Mouse (Mus musculus) MEL (cell line): ENCODE measurements at regions not wholly inside any gene's neighbourhood (a gene's known extent, or its start where the extent isn't known, plus 50 kb on each side); places are given as distances from the start of the nearest gene placed in this dataset.

ENCODE experiments used
- DNase-seq: peaks from one replicate; pipeline ENCODE4 v3.0.0; 2011; ENCODE audit warnings: low read depth, low spot score
- H3K27ac ChIP-seq: 2 replicates; pipeline ENCODE4 v1.5.1; 2012; ENCODE audit warnings: low read depth, mild to moderate bottlenecking, control low read depth, low read length, moderate library complexity; ENCODE audit not compliant: control insufficient read depth
- H3K27me3 ChIP-seq, 2 experiments: fragments of 150-350 bp in 1 of 2; sonication (generic) in 1 of 2; 2 replicates each; pipeline ENCODE4 v1.6.1; 2012; ENCODE audit warnings: low read length in 2 of 2, mild to moderate bottlenecking in 2 of 2, improper control_type of control experiment in 1 of 2, moderate library complexity in 1 of 2; ENCODE audit not compliant: insufficient read depth in 2 of 2, control insufficient read depth in 1 of 2
- H3K36me3 ChIP-seq, 2 experiments: 2 replicates each; pipeline ENCODE4 v1.6.1; 2012 to 2014; ENCODE audit warnings: low read length in 2 of 2, improper control_type of control experiment in 1 of 2, inconsistent platforms in 1 of 2, mild to moderate bottlenecking in 1 of 2; ENCODE audit not compliant: insufficient read depth in 2 of 2, control insufficient read depth in 1 of 2
- H3K4me1 ChIP-seq, 2 experiments: fragments of 150-350 bp in 1 of 2; sonication (generic) in 1 of 2; 2 replicates each; pipeline ENCODE4 v1.6.1; 2012; ENCODE audit warnings: low read length in 2 of 2, improper control_type of control experiment in 1 of 2, mild to moderate bottlenecking in 1 of 2; ENCODE audit not compliant: insufficient read depth in 2 of 2, control insufficient read depth in 1 of 2
- H3K4me3 ChIP-seq, 2 experiments: fragments of 150-350 bp in 1 of 2; sonication (generic) in 1 of 2; 2 replicates each; pipeline ENCODE4 v1.5.1; 2012; ENCODE audit warnings: low read depth in 2 of 2, low read length in 2 of 2, mild to moderate bottlenecking in 2 of 2, moderate library complexity in 2 of 2, control low read depth in 1 of 2, improper control_type of control experiment in 1 of 2; ENCODE audit not compliant: control insufficient read depth in 1 of 2, insufficient read depth in 1 of 2
- H3K79me2 ChIP-seq: 2 replicates; pipeline ENCODE4 v1.6.1; 2012; ENCODE audit warnings: mild to moderate bottlenecking, low read length, moderate library complexity; ENCODE audit not compliant: control insufficient read depth, poor library complexity, insufficient read depth
- H3K9ac ChIP-seq: 2 replicates; pipeline ENCODE4 v1.6.1; 2012; ENCODE audit warnings: low read depth, mild to moderate bottlenecking, control low read depth, low read length, moderate library complexity; ENCODE audit not compliant: control insufficient read depth, poor library complexity, severe bottlenecking
- H3K9me3 ChIP-seq: fragments of 150-350 bp; sonication (generic); replicated peaks from 2 replicates; pipeline ENCODE4 v1.6.1; 2012; ENCODE audit warnings: mild to moderate bottlenecking, low read length, improper control_type of control experiment, moderate library complexity; ENCODE audit not compliant: insufficient read depth
- BHLHE40 ChIP-seq: IDR thresholded peaks from 2 replicates; pipeline ENCODE4 v1.6.1; 2012; ENCODE audit warnings: low read depth, mild to moderate bottlenecking, inconsistent platforms, low read length, improper control_type of control experiment, borderline replicate concordance
- CHD2 ChIP-seq: IDR thresholded peaks from 2 replicates; pipeline ENCODE4 v1.6.1; 2011; ENCODE audit warnings: low read length, improper control_type of control experiment
- CTCF ChIP-seq, 3 experiments: IDR thresholded peaks in 2 of 3; conservative IDR thresholded peaks in 1 of 3; 2 replicates each; pipeline ENCODE4 v1.5.1; 2011 to 2012; ENCODE audit warnings: low read length in 3 of 3, low read depth in 2 of 3, mild to moderate bottlenecking in 2 of 3, improper control_type of control experiment in 1 of 3, inconsistent platforms in 1 of 3, mixed read lengths in 1 of 3, moderate library complexity in 1 of 3; ENCODE audit not compliant: control insufficient read depth in 1 of 3, insufficient read depth in 1 of 3, poor library complexity in 1 of 3, severe bottlenecking in 1 of 3
- E2F4 ChIP-seq: IDR thresholded peaks from 2 replicates; pipeline ENCODE4 v1.6.1; 2011; ENCODE audit warnings: low read depth, low read length, improper control_type of control experiment, borderline replicate concordance
- ELF1 ChIP-seq: IDR thresholded peaks from 2 replicates; pipeline ENCODE4 v1.6.1; 2014; ENCODE audit warnings: low read depth, mild to moderate bottlenecking, inconsistent platforms, low read length, improper control_type of control experiment, moderate library complexity
- EP300 ChIP-seq, 2 experiments: IDR thresholded peaks; 2 replicates each; pipeline ENCODE4 v1.6.1; 2011; ENCODE audit warnings: improper control_type of control experiment in 2 of 2, low read length in 2 of 2, low read depth in 1 of 2, mild to moderate bottlenecking in 1 of 2
- ETS1 ChIP-seq: IDR thresholded peaks from 2 replicates; pipeline ENCODE4 v1.6.1; 2012; ENCODE audit warnings: low read depth, mild to moderate bottlenecking, inconsistent platforms, low read length, improper control_type of control experiment, moderate library complexity
- GABPA ChIP-seq: IDR thresholded peaks from 2 replicates; pipeline ENCODE4 v1.6.1; 2012; ENCODE audit warnings: low read depth, mild to moderate bottlenecking, inconsistent platforms, low read length, improper control_type of control experiment, moderate library complexity
- GATA1 ChIP-seq: IDR thresholded peaks from 2 replicates; pipeline ENCODE4 v1.6.1; 2011; ENCODE audit warnings: low read depth, low read length, improper control_type of control experiment
- HCFC1 ChIP-seq: IDR thresholded peaks from 2 replicates; pipeline ENCODE4 v1.6.1; 2012; ENCODE audit warnings: low read depth, mild to moderate bottlenecking, inconsistent platforms, low read length, improper control_type of control experiment, moderate library complexity
- KAT2A ChIP-seq: conservative IDR thresholded peaks from 2 replicates; pipeline ENCODE4 v1.6.1; 2012; ENCODE audit warnings: low read depth, low read length, improper control_type of control experiment, inconsistent platforms
- MAX ChIP-seq: IDR thresholded peaks from 2 replicates; pipeline ENCODE4 v1.6.1; 2011; ENCODE audit warnings: low read length, improper control_type of control experiment
- MXI1 ChIP-seq: IDR thresholded peaks from 2 replicates; pipeline ENCODE4 v1.6.1; 2011; ENCODE audit warnings: mild to moderate bottlenecking, low read depth, low read length, improper control_type of control experiment
- MYC ChIP-seq: IDR thresholded peaks from 2 replicates; pipeline ENCODE4 v1.6.1; 2011; ENCODE audit warnings: low read depth, mild to moderate bottlenecking, low read length, improper control_type of control experiment, moderate library complexity
- NELFE ChIP-seq: IDR thresholded peaks from 2 replicates; pipeline ENCODE4 v1.6.1; 2011; ENCODE audit warnings: low read depth, low read length, improper control_type of control experiment
- NRF1 ChIP-seq: IDR thresholded peaks from 2 replicates; pipeline ENCODE4 v1.6.1; 2014; ENCODE audit warnings: low read depth, mild to moderate bottlenecking, inconsistent platforms, low read length, improper control_type of control experiment, moderate library complexity; ENCODE audit not compliant: poor library complexity, insufficient read depth, severe bottlenecking
- RAD21 ChIP-seq: IDR thresholded peaks from 2 replicates; pipeline ENCODE4 v1.6.1; 2011; ENCODE audit warnings: mild to moderate bottlenecking, low read depth, low read length, improper control_type of control experiment
- SMC3 ChIP-seq: IDR thresholded peaks from 2 replicates; pipeline ENCODE4 v1.6.1; 2011; ENCODE audit warnings: low read depth, low read length, improper control_type of control experiment
- TAL1 ChIP-seq: IDR thresholded peaks from 2 replicates; pipeline ENCODE4 v1.6.1; 2012; ENCODE audit warnings: mild to moderate bottlenecking, inconsistent platforms, low read length, moderate library complexity, mixed read lengths
- TBP ChIP-seq: IDR thresholded peaks from 2 replicates; pipeline ENCODE4 v1.8.0; 2011; ENCODE audit warnings: low read depth, low read length, improper control_type of control experiment
- UBTF ChIP-seq: IDR thresholded peaks from 2 replicates; pipeline ENCODE4 v1.6.1; 2012; ENCODE audit warnings: low read depth, mild to moderate bottlenecking, inconsistent platforms, low read length, improper control_type of control experiment, moderate library complexity, borderline replicate concordance; ENCODE audit not compliant: insufficient read depth
- USF1 ChIP-seq: IDR thresholded peaks from 2 replicates; pipeline ENCODE4 v1.6.1; 2014; ENCODE audit warnings: low read depth, mild to moderate bottlenecking, inconsistent platforms, low read length, improper control_type of control experiment, moderate library complexity
- ZC3H11A ChIP-seq: IDR thresholded peaks from 2 replicates; pipeline ENCODE4 v1.6.1; 2012; ENCODE audit warnings: low read depth, mild to moderate bottlenecking, inconsistent platforms, low read length, improper control_type of control experiment
- ZKSCAN1 ChIP-seq: IDR thresholded peaks from 2 replicates; pipeline ENCODE4 v1.6.1; 2012; ENCODE audit warnings: low read depth, mild to moderate bottlenecking, inconsistent platforms, low read length, improper control_type of control experiment, moderate library complexity
- ZNF384 ChIP-seq: IDR thresholded peaks from 2 replicates; pipeline ENCODE4 v1.6.1; 2012; ENCODE audit warnings: low read depth, mild to moderate bottlenecking, inconsistent platforms, low read length, improper control_type of control experiment

- no peaks in the 10 kb centered on the region for H3K9me3 ChIP-seq
- no peak overlapping the region for H3K9ac ChIP-seq
- H3K36me3 ChIP-seq: no peaks in the 10 kb centered on the region
- no peak overlapping the region for H3K27ac ChIP-seq
- no peak overlapping the region for H3K4me3 ChIP-seq
- no peak for DNase-seq
- no peaks in the 10 kb centered on the region for H3K4me1 ChIP-seq
- no peak for TF ChIP-seq BHLHE40
- TF ChIP-seq MXI1: no peak
- no peak for TF ChIP-seq ZNF384
- no peak for TF ChIP-seq ELF1
- TF ChIP-seq USF1: no peak
- no peak for TF ChIP-seq ZC3H11A
- TF ChIP-seq TBP: no peak
- TF ChIP-seq, all 39 proteins: peak for 0
- Histone ChIP-seq H3K79me2 (no peaks in the 10 kb centered on the region), H3K27me3 (no peaks in the 10 kb centered on the region)
Measured at GRCm38 (mm10) chr6:105389192-105389591, 288.3 kb upstream of the Cntn4 start.

GRCm38 (mm10) chr6:105398315-105398714 is 279.1 kb upstream of the Cntn4 start:
- Histone ChIP-seq H3K4me1 (no peaks in the 10 kb centered on the region), H3K27ac (no peak overlapping the region), H3K36me3 (no peaks in the 10 kb centered on the region), H3K79me2 (no peaks in the 10 kb centered on the region), H3K9ac (no peak overlapping the region), H3K27me3 (no peaks in the 10 kb centered on the region), H3K9me3 (no peaks in the 10 kb centered on the region), H3K4me3 (no peak overlapping the region)
- TF ChIP-seq ZNF384 (no peak), ELF1 (no peak), RAD21 (no peak), EP300 (IDR thresholded peaks at IDR 0.05; ENCODE audit: low read depth in 1 of 2, low read length in 2 of 2) (no peak), CHD2 (no peak), GATA1 (no peak), NRF1 (no peak), TBP (no peak), USF1 (no peak), MXI1 (no peak)
- DNase-seq: no peak

- H3K4me1 ChIP-seq: no peaks in the 10 kb centered on the region
- no peak for DNase-seq
- no peak overlapping the region for H3K27ac ChIP-seq
- no peaks in the 10 kb centered on the region for H3K9me3 ChIP-seq
- H3K9ac ChIP-seq: no peak overlapping the region
- no peak overlapping the region for H3K4me3 ChIP-seq
- no peaks in the 10 kb centered on the region for H3K27me3 ChIP-seq
- TF ChIP-seq NELFE (no peak), BHLHE40 (no peak), MYC (no peak), MAX (no peak), UBTF (no peak), KAT2A (no peak), CTCF (IDR thresholded peaks at IDR 0.05 in 2 of 3, conservative IDR thresholded peaks at IDR 0.05 in 1 of 3; ENCODE audit: control insufficient read depth in 1 of 3, insufficient read depth in 1 of 3, low read depth in 2 of 3, low read length in 3 of 3, poor library complexity in 1 of 3, severe bottlenecking in 1 of 3) (no peak), ETS1 (no peak), E2F4 (no peak), GABPA (no peak), ZKSCAN1 (no peak), HCFC1 (no peak), SMC3 (no peak), TAL1 (no peak)
- no peaks in the 10 kb centered on the region for H3K79me2 ChIP-seq
- H3K36me3 ChIP-seq: no peaks in the 10 kb centered on the region
Measured at GRCm38 (mm10) chr6:105417551-105417950, 259.9 kb upstream of the Cntn4 start.
